Comparison of ENCODE assay signal across 7 mouse cellular contexts in genomic region chr2:132305988-132306387, GRCm38 (mm10). TPM values are rescaled to one million over a fixed set of nuclear protein-coding genes. Genes with fewer than 3 reads are reported as not detected.
DNase-seq lines count a peak whose midpoint lies in the region; TF ChIP-seq lines count a peak whose summit lies in the region.

No protein-coding gene starts in this region.

- no peak overlapping the region for H3K27ac ChIP-seq in left cerebral cortex, adult 2 months
- no peak overlapping the region for H3K27ac ChIP-seq in bone marrow macrophage, adult 2 months (ENCODE audit: insufficient read depth, low read depth, low read length)
- no peak overlapping the region for H3K27ac ChIP-seq in olfactory bulb, adult 2 months (ENCODE audit: insufficient read depth, low read depth, low read length)

- peaks cover 26% of the 10 kb centered on the region for H3K4me1 ChIP-seq in E14TG2a.4 (replicated peaks; ENCODE audit: low read depth, low read length)
- H3K4me1 ChIP-seq in bone marrow macrophage, adult 2 months (ENCODE audit: control insufficient read depth, insufficient read depth, low read length), result no peaks in the 10 kb centered on the region
- H3K4me1 ChIP-seq in olfactory bulb, adult 2 months (ENCODE audit: control insufficient read depth, insufficient read depth, low read length), result no peaks in the 10 kb centered on the region

- DNase-seq in left cerebral cortex, adult 2 months (ENCODE audit: extremely low spot score in 1 of 2, low spot score in 2 of 2), result no peak
- no peak for DNase-seq in left cerebral cortex, postnatal 14 days (ENCODE audit: low spot score in 2 of 2)
- no peak for DNase-seq in layer of hippocampus, adult 11-12 months (ENCODE audit: low spot score)
- no peak for DNase-seq in urinary bladder, adult 2 months (ENCODE audit: low spot score)

- no peaks in the 10 kb centered on the region for H3K27me3 ChIP-seq in E14TG2a.4 (ENCODE audit: insufficient read depth, low read length)

- WGBS in olfactory bulb, adult 2 months, result 58% methylated on average over 4 of the region's 4 CpGs

- H3K9me3 ChIP-seq in E14TG2a.4 (ENCODE audit: low read length), result no peaks in the 10 kb centered on the region

- H3K36me3 ChIP-seq in E14TG2a.4 (ENCODE audit: insufficient read depth, low read length), result peaks cover 97% of the 10 kb centered on the region

- intact Hi-C loops in left cerebral cortex, adult 2 months (cut with DNase I), result no loop called here
- intact Hi-C loops in left cerebral cortex, postnatal 14 days (cut with DNase I), result no loop called here

- no peak overlapping the region for H3K4me3 ChIP-seq in left cerebral cortex, adult 2 months
- H3K4me3 ChIP-seq in E14TG2a.4 (replicated peaks; ENCODE audit: low read length), result no peak overlapping the region
- no peak overlapping the region for H3K4me3 ChIP-seq in bone marrow macrophage, adult 2 months (ENCODE audit: insufficient read depth, low read length)
- no peak overlapping the region for H3K4me3 ChIP-seq in olfactory bulb, adult 2 months (ENCODE audit: insufficient read depth, low read depth, low read length)

- peak; percentile 54 for TF ChIP-seq CTCF in left cerebral cortex, adult 2 months (IDR thresholded peaks at IDR 0.05)
- TF ChIP-seq CTCF in E14TG2a.4 (conservative IDR thresholded peaks at IDR 0.05; ENCODE audit: low read length), result peak; percentile 91
- TF ChIP-seq CTCF in bone marrow macrophage, adult 2 months (IDR thresholded peaks at IDR 0.05; ENCODE audit: low read depth, low read length), result peak; percentile 67
- TF ChIP-seq CTCF in olfactory bulb, adult 2 months (IDR thresholded peaks at IDR 0.05; ENCODE audit: insufficient read depth, low read depth, low read length), result peak; percentile 80

- no peak for TF ChIP-seq POLR2A in bone marrow macrophage, adult 2 months (IDR thresholded peaks at IDR 0.05; ENCODE audit: borderline replicate concordance, low read depth, low read length)
- TF ChIP-seq POLR2A in olfactory bulb, adult 2 months (IDR thresholded peaks at IDR 0.05; ENCODE audit: insufficient read depth, low read depth, low read length), result no peak

RNA-seq across cellular contexts. Expression of gene Cds2, which starts 43.0 kb away (rescaled TPM):
- total RNA-seq in left cerebral cortex, adult 2 months (2021), result 100 to 1,000 TPM; 262 to 266 TPM
- 100 to 1,000 TPM; 192 to 212 TPM for total RNA-seq in left cerebral cortex, postnatal 14 days (2021)
- polyA plus RNA-seq in bone marrow macrophage, adult 2 months (2012; ENCODE audit: insufficient read depth, insufficient read length, missing spikeins), result 45.9 and 57.8 TPM in 2 replicates
- polyA plus RNA-seq in olfactory bulb, adult 2 months (2012; ENCODE audit: insufficient read depth, insufficient read length, low replicate concordance, missing spikeins), result 109 and 181 TPM in 2 replicates
- polyA plus RNA-seq in urinary bladder, adult 2 months (2012; rRNA removed), result 38.4 and 52.2 TPM in 2 replicates

RNA-seq across cellular contexts. Expression of gene Pcna, which starts 52.9 kb away (rescaled TPM):
- total RNA-seq in left cerebral cortex, adult 2 months (2021), result 10 to 100 TPM; 44.5 to 49.6 TPM
- total RNA-seq in left cerebral cortex, postnatal 14 days (2021), result 10 to 100 TPM; 52.1 to 54.7 TPM
- polyA plus RNA-seq in bone marrow macrophage, adult 2 months (2012; ENCODE audit: insufficient read depth, insufficient read length, missing spikeins), result 318 and 323 TPM in 2 replicates
- not detected in 2 replicates for polyA plus RNA-seq in olfactory bulb, adult 2 months (2012; ENCODE audit: insufficient read depth, insufficient read length, low replicate concordance, missing spikeins)
- polyA plus RNA-seq in urinary bladder, adult 2 months (2012; rRNA removed), result 73.2 and 96.5 TPM in 2 replicates

RNA-seq across cellular contexts. Expression of gene Tmem230, which starts 58.4 kb away (rescaled TPM):
- total RNA-seq in left cerebral cortex, adult 2 months (2021), result 10 to 100 TPM; 30.4 to 30.7 TPM
- total RNA-seq in left cerebral cortex, postnatal 14 days (2021), result 10 to 100 TPM; 28.0 to 30.2 TPM
- polyA plus RNA-seq in bone marrow macrophage, adult 2 months (2012; ENCODE audit: insufficient read depth, insufficient read length, missing spikeins), result 46.9 and 50.0 TPM in 2 replicates
- polyA plus RNA-seq in olfactory bulb, adult 2 months (2012; ENCODE audit: insufficient read depth, insufficient read length, low replicate concordance, missing spikeins), result 288 TPM in 1 of 2 replicates, not detected in the other
- polyA plus RNA-seq in urinary bladder, adult 2 months (2012; rRNA removed), result 44.1 and 48.0 TPM in 2 replicates
